Mouse (Mus musculus): ENCODE data around the gene Map3k20.

The Map3k20 gene

DNA sequence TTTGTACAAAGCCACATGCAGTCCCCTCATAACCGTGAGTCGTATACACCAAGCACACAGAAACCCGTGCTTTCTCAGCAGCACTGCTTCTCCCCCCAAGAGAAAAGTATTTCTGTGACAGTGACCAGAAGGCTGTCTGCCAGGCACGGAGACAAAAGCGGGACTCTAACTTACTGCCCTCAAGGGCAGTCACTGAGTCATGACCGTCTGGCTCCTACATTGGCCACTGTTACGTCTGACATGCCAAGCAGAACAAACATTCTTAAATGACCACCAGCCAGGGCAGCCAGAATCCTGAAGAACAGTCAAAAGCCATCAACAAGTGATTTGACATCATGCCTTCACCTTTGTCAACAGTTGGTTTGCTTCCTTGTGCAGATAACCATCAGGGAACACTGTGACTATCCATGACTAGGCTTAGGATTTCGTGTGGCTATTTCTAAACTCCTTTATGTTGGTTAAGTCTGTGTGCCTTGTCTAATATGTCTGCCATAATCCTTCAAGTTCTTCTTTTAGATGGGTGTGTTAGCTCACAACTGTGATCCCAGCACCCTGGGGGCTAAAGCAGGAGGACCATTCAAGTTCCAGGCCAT lies 153.6 kb downstream of the Map3k20 start:
- DNase-seq: no peak

DNA sequence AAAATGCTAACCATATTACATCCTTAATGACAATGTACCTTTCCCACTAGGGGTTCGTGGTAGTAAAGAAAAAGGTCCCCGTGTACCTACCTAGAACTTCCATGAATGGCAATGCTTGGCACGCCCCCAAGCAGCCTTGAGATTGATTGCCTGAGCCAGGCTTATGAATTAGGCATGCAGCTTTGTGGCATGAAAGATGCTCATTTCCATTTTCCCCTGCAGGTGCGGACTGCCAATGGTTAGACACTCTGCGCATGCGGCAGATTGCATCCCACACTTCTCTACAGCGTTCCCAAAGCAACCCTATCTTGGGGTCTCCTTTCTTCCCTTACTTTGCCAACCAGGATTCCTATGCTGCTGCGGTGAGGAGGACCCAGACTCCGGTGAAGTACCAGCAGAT lies 155.6 kb downstream of the Map3k20 start:
- peak; percentile 3 for DNase-seq

DNA sequence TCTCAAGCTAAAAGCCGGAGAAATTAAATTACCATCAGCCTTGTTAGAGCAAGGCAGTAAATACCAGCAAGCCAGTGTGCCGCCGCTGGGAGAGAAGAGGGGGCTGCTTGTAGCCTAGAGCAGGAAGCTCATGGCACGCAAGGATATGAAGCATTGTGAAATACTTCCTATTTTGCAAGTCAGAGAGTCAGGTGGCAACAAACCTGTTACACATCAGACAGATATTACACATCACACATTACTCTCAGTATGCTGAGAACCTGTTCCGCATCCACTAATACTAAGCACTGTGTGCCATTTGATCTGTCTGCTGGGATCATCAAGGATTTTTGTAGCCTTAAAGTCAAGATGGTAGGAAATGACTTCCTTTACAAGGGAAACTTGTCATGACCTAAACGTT lies 157.4 kb downstream of the Map3k20 start:
- DNase-seq: no peak

DNA sequence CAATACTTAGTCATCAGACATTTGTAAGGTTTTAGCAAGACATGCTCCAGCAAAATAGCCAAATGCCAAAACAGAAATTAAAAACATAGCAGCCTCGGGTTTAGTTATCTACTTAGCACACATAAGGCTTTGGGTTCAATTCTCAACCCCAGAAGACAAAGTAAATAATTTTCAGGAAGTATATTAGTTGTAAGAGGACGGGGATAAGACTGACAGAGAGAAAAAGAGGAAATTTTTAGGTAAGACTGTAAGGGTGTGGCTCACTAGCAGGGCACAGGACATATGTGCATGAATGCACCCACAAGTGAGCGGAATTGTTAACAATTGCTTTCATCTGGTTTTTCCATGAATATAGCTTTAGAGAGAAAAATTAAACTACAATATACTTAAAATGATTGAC lies 158.5 kb downstream of the Map3k20 start:
- DNase-seq: no peak

DNA sequence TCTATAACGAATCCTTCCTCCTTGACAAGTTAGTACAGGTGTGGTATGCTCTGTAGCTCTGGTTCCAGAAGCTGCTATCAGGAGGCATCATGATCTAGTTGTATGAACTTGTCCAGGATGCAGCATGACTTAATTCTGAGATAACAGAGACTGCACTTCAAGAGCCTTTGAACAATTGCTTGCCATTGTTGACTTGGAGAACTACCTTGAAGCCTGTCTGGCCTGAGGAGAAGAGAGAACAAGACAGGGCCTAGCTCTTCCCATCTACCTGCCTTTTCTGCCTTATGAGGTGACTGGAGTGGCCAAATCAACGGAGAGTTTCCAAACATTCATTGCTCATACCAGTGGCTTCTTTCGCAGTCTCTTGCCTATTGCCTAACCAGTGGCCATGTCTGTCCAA lies 160.7 kb downstream of the Map3k20 start:
- no peak for DNase-seq

DNA sequence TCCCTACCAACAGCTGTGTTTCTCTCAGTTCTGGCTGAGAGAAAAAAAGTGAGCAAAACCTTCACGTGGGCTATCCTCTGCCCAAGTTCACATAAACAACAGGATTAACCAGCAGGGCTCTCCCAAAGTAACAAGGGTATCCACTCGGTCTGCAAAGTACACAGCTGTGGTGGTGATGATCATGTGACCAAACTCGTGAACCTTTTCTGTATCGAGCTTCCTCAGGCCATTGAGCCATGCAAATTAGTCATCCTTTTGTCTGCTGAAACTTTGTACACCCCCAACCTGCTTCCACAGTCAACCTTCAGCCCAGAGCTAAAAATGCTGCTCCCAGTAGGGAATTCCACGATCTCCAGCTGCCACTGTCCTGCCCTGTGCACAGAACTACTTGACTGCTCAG lies 161.2 kb downstream of the Map3k20 start:
- DNase-seq: no peak

DNA sequence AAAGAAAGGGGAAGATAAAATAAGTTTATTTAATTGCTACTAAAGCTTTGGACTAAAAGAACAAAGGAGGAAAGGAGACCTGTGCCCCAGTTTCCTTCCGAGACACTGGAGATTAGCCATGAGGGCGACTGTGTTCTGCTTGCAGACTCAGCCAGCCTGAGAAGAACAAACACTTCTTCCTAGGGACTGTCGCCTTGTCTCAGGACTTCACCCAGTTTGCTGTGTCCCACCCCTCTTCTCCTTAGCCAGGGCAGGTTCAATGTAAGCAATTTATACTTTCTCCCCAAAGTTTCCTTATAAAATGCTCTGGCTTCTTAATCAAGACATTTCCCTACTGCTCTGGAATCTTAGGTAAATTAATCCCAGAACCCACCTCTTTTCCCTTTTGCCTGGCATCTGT lies 168.1 kb downstream of the Map3k20 start:
- no peak for DNase-seq

DNA sequence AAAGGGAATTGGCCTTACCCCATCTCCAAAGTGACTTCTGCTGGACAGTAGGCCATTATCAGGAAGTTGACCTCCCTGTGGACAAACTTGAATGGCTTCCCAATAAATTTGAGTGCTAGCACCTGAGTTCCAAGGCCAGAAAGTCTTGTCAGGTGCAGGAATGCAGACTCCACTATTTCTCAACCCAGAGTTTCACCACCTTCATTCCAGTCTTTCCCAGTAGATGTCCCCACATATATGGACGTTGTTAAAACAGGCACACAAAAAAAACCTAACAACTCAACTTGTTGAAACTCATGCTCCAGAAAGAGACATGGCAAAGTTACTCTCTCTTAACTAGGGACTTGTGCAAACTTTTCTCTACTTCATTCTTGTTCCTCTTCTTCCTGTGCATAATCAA lies 170.8 kb downstream of the Map3k20 start:
- no peak for DNase-seq

DNA sequence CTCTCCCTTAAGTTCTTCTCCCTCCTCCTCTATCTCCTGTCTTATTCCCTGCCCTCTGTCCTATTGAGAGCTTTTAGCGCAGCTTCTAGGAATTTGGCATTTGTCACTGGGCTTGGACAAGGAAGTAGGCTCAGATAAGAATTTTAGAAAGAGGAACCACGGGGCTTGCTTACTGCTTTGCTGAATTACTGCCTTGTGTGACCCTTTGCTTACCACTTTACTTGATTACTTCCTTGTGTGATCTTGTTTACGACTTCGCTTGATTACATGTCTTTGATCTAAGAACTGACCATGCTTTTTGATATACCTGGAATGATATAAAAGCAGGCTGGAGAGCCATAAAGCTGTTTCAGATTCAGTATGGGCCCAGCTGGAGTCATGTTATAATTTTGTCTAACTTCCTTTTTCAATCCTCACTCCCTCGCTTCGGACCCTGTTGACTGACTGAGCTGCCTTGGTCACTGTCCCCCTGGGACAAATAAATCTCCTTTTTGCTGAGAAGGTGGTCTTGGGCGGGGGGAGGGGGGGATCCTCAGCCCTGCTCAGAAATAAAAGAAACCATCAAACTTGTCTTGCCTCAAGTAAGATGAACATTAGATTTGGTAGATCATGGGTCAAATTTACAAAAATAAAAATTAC lies 179.1 kb downstream of the Map3k20 start:
- DNase-seq: no peak

DNA sequence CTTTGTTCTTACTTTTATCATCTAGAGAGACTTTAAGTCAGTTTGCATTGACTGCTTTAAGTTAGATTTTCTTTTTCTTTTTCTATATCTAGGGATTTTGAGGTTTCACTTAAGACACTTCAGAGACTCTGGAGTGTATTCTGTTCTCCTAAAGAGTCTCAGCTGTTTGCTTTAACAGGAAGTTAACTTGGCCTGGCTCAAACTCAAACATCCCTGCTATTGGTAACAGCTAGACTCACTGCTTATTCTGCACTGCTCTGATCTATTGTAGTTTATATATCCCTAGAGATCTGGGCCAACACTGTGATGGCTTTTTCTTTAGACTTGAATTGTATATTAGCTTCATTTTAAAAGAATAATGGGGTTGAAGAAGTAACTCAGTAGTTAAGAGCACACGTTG lies 182.2 kb downstream of the Map3k20 start:
- no peak for DNase-seq

DNA sequence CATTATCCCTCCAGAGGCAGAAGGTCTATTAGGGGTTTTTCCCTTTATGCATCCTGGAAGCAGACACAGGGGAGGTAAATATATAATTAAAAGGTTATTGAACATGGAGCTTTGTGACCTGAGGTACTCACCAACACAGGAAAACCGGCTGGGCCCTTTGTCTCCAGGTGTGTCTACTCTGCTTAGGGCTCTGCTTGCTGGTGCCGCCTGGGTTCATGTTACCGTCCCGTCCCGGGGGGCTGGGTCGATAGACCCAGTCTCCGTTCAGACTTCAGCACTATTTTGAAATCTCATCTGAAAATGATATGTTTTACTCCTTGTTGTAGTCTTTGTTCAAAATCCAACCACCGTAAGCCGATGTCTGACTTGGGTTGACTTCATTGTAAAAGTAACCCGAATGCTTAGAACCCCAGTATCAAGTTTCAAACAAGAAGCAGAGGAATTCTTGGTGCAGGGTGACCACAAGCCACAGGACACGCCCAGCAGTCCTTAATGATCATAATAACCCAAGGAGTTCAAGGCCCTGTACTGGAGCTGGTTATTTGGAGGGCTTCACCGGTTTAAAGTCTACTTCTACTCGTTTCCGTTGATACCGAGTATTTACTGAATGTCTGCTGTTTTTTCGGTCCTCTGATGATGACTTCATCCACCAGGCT lies 186.1 kb downstream of the Map3k20 start:
- DNase-seq: no peak

DNA sequence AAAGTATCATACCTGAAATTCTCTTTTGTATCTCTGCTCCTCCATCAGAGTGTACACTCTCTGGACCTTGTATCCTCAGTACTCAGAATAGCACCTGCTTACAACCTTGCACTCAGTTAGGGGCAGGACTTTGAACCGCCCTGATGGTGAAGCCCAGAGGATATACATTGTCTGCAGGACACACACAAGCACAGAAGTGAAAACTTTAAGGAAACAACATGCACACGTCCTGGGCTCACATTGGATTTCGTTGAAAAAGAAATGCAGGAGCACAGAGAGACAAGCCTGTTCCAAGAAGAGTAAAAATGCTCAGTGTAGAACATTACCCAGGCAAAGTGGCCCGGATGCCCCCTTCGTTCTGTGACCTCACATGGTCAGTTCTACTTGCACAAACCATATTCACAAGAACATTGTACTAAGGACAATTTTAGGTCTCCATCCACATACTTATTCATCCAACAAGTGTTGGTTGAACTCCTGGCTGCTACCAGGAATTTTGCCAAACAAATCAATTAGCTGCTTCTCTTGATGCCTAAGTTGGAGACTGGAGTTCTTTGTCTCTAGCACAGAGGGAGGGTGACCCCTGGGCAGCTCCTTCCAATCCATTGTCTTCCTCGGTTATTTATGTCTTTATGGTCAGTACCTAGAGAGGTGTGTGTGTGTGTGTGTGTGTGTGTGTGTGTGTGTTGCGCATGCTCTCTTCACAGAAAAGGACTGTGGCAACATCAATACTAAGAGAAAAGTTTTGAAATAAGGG lies 189.3 kb downstream of the Map3k20 start:
- no peak for DNase-seq

DNA sequence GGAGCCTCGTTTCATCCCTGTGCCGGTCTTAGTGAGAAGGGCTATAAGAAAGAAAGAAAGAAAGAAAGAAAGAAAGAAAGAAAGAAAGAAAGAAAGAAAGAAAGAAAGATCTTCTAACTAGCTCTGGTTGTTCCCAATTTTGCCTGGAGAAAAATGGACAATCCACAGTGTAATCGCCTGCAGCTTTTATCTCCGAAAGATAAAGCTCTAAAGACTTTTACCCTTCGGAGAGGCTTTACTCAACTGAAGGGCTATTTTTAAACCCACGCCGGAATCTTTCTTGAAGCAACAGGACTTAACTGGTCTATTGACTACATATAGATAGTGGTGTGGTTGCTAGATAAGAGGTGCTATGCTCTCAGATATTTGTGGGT lies 190.0 kb downstream of the Map3k20 start:
- DNase-seq: no peak

DNA sequence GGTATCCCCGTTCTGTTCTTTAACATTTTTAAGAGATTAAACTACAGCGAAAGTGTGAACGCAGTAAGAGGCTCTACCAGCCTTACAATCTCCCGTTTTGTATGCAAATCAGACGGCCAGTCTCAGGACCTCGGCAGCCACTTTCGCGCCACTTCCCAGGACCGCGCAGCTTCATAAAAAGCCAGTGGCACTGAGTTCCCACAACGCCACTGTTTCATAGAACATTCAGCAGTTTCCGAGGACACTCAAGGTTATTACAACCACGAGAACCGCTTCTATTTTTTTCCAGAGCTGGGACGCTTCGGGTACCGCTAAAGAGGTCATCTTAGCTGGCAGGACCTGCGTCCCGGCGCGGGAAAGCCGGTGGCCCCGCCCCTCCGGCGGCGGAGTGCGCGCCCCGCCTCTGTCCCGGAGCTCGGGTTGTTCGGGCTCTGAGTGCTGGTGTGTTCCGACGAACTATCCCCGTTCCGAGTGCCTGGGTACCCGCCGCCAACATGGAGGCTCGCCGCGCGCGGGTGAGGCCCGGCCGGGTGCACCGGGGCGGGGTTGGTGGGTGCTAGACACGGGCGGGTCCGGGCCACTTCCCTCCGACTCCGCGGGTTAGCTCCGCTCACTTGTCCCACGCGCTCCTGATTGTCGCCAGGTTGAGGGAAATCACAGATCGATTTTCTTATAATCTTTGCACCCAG lies 190.5 kb downstream of the Map3k20 start, which contains the start of gene Cdca7:
Cdca7 (plus strand) TSS at position 363 of the 689 bp plus-strand sequence.
- peak; percentile 48 for DNase-seq

DNA sequence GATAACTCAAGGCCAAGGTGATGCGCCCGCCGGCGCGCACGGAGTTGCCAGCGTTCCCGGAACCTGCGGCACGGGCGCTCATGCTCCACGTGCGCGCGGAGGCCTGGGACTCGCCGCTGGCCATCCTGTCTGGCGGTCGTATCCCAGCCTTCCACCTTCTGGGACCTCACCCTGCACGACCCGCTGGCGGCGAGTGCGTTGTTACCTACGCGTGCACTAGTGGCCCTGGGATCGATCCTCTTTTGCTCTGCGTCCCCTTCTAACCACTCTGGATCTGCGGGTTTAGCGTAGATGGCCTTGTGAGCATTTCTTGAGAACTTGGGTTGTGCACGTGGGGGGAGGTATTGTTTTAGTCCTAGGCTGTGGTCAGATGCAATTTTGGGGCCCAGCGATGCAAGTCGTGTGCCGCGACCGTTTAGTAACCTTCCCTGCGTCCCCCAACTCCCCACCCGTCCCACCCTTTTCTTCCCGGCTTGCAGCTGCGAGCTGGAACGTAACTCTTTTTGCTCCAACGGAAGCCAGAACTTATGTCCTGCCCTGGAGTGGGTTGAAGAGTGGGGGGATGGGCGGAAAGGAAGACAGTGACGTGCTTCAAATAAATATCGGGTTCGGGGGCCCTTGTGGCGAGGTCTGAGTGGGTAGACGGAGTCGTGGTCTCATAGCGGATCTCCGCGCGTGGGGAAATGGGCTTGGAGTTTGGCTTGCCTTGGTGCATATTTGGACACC lies 191.2 kb downstream of the Map3k20 start:
- no peak for DNase-seq

DNA sequence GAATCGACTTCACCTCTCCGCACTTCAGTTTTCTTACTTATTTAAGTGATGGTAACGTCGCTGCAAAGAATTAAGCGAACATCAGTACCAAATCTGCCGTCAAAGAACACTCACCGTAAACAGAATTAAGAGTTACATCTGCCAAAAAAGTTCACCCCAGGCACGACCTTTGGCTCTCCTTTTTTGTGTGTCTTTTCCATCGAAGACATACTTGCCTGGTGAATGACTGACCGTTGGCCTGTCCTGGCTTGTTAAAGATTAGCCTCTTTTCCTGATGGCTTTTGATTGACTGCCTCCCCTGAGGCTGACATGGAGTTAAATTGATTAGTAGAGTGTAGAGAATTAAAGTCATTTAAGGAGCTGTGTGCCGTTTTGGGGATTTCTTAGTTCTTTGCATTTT lies 191.8 kb downstream of the Map3k20 start:
- no peak for DNase-seq

DNA sequence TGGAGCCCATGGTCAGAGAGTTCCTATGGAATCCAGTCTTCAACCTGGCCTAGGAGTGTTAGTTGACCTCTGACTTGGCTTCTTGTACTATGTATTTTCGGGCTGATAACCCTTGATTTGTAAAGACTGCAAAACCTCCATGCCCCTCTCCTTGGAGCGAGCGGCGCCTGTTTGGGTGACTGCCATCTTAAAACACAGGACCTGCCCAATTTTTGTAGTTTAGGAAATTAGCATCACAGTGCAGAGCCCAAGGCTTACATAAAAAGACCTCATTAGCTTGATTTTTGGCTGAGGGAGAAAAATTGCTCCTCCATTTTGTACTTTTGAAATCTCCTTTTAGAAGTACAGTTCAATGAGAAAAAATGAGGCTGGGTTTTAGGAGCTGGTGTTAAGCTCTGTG lies 192.7 kb downstream of the Map3k20 start:
- DNase-seq: no peak

DNA sequence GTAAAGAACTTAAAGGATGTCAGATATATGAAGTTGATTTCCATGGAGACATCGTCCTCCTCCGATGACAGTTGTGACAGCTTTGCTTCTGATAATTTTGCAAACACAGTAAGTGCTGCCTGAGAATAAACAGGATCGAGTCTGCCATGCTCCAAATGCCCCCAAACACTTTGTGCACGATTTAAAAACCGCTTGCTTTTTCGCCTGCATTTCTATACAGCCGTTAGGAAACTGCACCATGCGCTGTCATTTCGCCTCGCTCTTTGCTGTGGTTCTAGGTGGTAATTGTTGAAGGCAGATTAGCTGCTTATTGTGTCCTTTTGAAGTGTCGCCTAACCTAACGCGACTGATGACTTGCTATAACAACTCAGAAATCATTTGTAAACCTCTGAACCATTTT lies 193.5 kb downstream of the Map3k20 start:
- no peak for DNase-seq

DNA sequence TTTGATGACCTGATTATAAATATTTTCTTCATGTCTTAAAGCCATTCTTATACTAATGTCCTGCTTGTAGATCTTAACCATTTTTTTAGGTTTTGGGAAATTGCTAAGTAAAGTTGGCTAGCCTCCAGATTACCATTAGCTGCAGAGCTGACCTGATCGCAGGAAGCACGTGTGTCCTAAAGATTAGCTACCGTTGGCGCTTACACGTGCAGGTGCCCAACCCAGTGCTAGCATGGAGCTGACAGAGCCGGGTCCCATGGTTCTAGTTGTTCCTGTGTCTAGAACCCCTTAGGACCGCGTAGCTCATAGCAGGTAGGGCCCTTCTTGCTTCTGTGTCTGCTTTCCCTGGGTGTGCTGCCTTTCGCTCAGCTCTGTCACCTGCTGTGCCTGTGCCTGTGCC lies 194.4 kb downstream of the Map3k20 start:
- no peak for DNase-seq

DNA sequence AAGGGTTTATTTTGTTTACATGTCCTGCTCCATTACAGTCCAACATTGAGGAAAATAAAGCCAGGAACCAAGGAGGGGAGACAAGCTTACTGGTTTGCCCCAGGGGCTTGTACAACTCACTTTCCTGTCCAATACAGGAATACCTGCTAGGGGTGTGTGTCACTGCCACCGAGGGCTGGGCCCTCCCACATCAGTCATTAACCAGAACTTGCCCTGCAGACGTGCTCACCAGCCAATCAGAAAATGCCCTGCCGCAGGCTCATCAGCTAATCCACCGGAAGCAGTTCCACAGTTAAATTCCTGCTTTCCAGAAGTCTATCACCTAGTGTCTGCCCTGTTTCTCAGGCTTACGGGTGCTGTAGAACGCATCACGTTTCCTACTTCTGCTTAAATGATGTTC lies 206.2 kb downstream of the Map3k20 start:
- DNase-seq: no peak

Data from right cerebral cortex, adult 18-20 months (tissue).